ENCODE assay signal across 13 mouse cellular contexts in genomic region chr7:63965635-63966418, GRCm38 (mm10). TPM values are rescaled to one million over a fixed set of nuclear protein-coding genes. Genes with fewer than 3 reads are reported as not detected.
A peak's percentile ranks its signal among the peaks of the same experiment; 100 is the strongest.
DNase-seq lines count a peak whose midpoint lies in the region; ATAC-seq lines count a peak whose summit lies in the region.
"Had no signal": no experiment of that assay in that cellular context is flagged by ENCODE, and none has a peak within 500 bp of the region (broad histone marks: within the 10 kb centered on the region; RNA-seq: fewer than 3 reads in every experiment).

No protein-coding gene starts in this region.

- H3K4me2 ChIP-seq in heart, embryonic 13.5 days, result no peak overlapping the region
- no peak overlapping the region for H3K4me2 ChIP-seq in forebrain, embryonic 13.5 days
- H3K4me2 ChIP-seq in limb, embryonic 15.5 days, result no peak overlapping the region
- H3K4me2 ChIP-seq: liver, embryonic 13.5 days had no signal

- H3K27me3 ChIP-seq in heart, embryonic 13.5 days (replicated peaks), result no peaks in the 10 kb centered on the region
- H3K27me3 ChIP-seq in forebrain, embryonic 13.5 days, result no peaks in the 10 kb centered on the region
- no peaks in the 10 kb centered on the region for H3K27me3 ChIP-seq in limb, embryonic 15.5 days
- H3K27me3 ChIP-seq: liver, embryonic 13.5 days had no signal

- H3K4me1 ChIP-seq in heart, embryonic 13.5 days, result 0 out of 2 replicates have a peak, but pooled peaks cover 9% of the 10 kb centered on the region
- peaks cover 24% of the 10 kb centered on the region for H3K4me1 ChIP-seq in forebrain, embryonic 13.5 days
- peaks cover 13% of the 10 kb centered on the region for H3K4me1 ChIP-seq in limb, embryonic 15.5 days

- H3K27ac ChIP-seq in heart, embryonic 13.5 days (replicated peaks), result peak overlapping the region; percentile 40
- peak overlapping the region; percentile 36 for H3K27ac ChIP-seq in forebrain, embryonic 13.5 days
- H3K27ac ChIP-seq in limb, embryonic 15.5 days, result peak overlapping the region; percentile 71
- H3K27ac ChIP-seq: liver, embryonic 13.5 days had no signal

- no peaks in the 10 kb centered on the region for H3K9me3 ChIP-seq in heart, embryonic 13.5 days
- H3K9me3 ChIP-seq in forebrain, embryonic 13.5 days (replicated peaks), result no peaks in the 10 kb centered on the region
- no peaks in the 10 kb centered on the region for H3K9me3 ChIP-seq in limb, embryonic 15.5 days
- H3K9me3 ChIP-seq: liver, embryonic 13.5 days had no signal

- no peak for ATAC-seq in heart, embryonic 13.5 days (ENCODE audit: extremely low read depth, insufficient number of reproducible peaks, low FRiP score, low TSS enrichment)
- ATAC-seq in forebrain, embryonic 13.5 days, result no peak
- ATAC-seq in limb, embryonic 15.5 days (ENCODE audit: insufficient number of reproducible peaks, low FRiP score, low TSS enrichment, low read depth), result no peak

- no peaks in the 10 kb centered on the region for H3K36me3 ChIP-seq in heart, embryonic 13.5 days
- H3K36me3 ChIP-seq in forebrain, embryonic 13.5 days (ENCODE audit: poor library complexity, severe bottlenecking), result no peaks in the 10 kb centered on the region
- H3K36me3 ChIP-seq in limb, embryonic 15.5 days, result no peaks in the 10 kb centered on the region
- H3K36me3 ChIP-seq: liver, embryonic 13.5 days had no signal

- H3K4me3 ChIP-seq in heart, embryonic 13.5 days, result no peak overlapping the region
- H3K4me3 ChIP-seq in forebrain, embryonic 13.5 days, result no peak overlapping the region
- H3K4me3 ChIP-seq in limb, embryonic 15.5 days, result no peak overlapping the region
- H3K4me3 ChIP-seq: liver, embryonic 13.5 days had no signal

- 59% methylated on average over 5 of the region's 5 CpGs for WGBS in heart, embryonic 13.5 days
- 86% methylated on average over 5 of the region's 5 CpGs for WGBS in forebrain, embryonic 13.5 days
- 53% methylated on average over 5 of the region's 5 CpGs for WGBS in limb, embryonic 15.5 days

- H3K9ac ChIP-seq in heart, embryonic 13.5 days, result no peak overlapping the region
- H3K9ac ChIP-seq in forebrain, embryonic 13.5 days, result no peak overlapping the region
- H3K9ac ChIP-seq in limb, embryonic 15.5 days, result no peak overlapping the region
- H3K9ac ChIP-seq: liver, embryonic 13.5 days had no signal

- no peak for DNase-seq in heart, postnatal 4 days
- DNase-seq in CD4-positive helper T cell, adult 2 months (ENCODE audit: low read depth, low spot score), result peak; percentile 25
- no peak for DNase-seq in adrenal gland, adult 2 months
- no peak for DNase-seq in urinary bladder, postnatal 4 days (ENCODE audit: low spot score in 2 of 2)
- no peak for DNase-seq in adrenal gland, postnatal 36 days
- DNase-seq: adrenal gland, adult 8-10 months; liver, embryonic 13.5 days had no signal

RNA-seq across cellular contexts. Expression of gene Klf13, which starts 27.1 kb away (rescaled TPM):
- polyA plus RNA-seq in heart, embryonic 13.5 days (2015; fragmentation: Nextera tagmentation; extraction: Ambion mirVana), result 16.0 and 16.6 TPM in 2 replicates
- 10 to 100 TPM; 52.1 to 53.2 TPM for total RNA-seq in heart, postnatal 4 days (2021)
- 30.4 and 33.5 TPM in 2 replicates for polyA plus RNA-seq in forebrain, embryonic 13.5 days (2015; fragmentation: Nextera tagmentation; extraction: Ambion mirVana)
- 31.3 and 33.4 TPM in 2 replicates for polyA plus RNA-seq in limb, embryonic 15.5 days (2015; fragmentation: Nextera tagmentation; extraction: Ambion mirVana)
- 10 to 100 TPM; 67.0 to 77.8 TPM for total RNA-seq in adrenal gland, adult 2 months (2021)
- 69.2 and 87.7 TPM in 2 replicates for polyA plus RNA-seq in adrenal gland, adult 2 months (2012; rRNA removed)
- total RNA-seq in adrenal gland, postnatal 36 days (2021), result 10 to 100 TPM; 73.9 to 77.8 TPM

RNA-seq across cellular contexts. Expression of gene E030018B13Rik, which starts 49.2 kb away (rescaled TPM):
- polyA plus RNA-seq in heart, embryonic 13.5 days (2015; fragmentation: Nextera tagmentation; extraction: Ambion mirVana), result not detected in 2 replicates
- not detected for total RNA-seq in heart, postnatal 4 days (2021)
- 0.22 TPM in 1 of 2 replicates, not detected in the other for polyA plus RNA-seq in forebrain, embryonic 13.5 days (2015; fragmentation: Nextera tagmentation; extraction: Ambion mirVana)
- polyA plus RNA-seq in limb, embryonic 15.5 days (2015; fragmentation: Nextera tagmentation; extraction: Ambion mirVana), result not detected in 2 replicates
- total RNA-seq in adrenal gland, adult 2 months (2021), result not detected
- not detected in 2 replicates for polyA plus RNA-seq in adrenal gland, adult 2 months (2012; rRNA removed)
- not detected for total RNA-seq in adrenal gland, postnatal 36 days (2021)
- total RNA-seq: neutrophil, adult 5-6 weeks had no signal
- polyA plus RNA-seq: embryonic facial prominence, embryonic 11.5 days; intestine, postnatal 0 days; liver, embryonic 13.5 days had no signal
